Mouse (Mus musculus) left cerebral cortex, postnatal 25 days (tissue): Measurements from ENCODE around the gene Tdrd12. TPM values are rescaled to one million over a fixed set of nuclear protein-coding genes. Genes with fewer than 3 reads are reported as not detected.
"Not testable (repeated sequence)": the region's sequence is repeated elsewhere in the genome, so short reads cannot be mapped to it uniquely, and the experiment has no call there.

ENCODE experiments used
- DNase-seq, 2 experiments: peaks; one replicate each; pipeline ENCODE4 v3.0.0; 2022; ENCODE audit warnings: low spot score in 2 of 2, mixed read lengths in 1 of 2
- intact Hi-C: fragments of 180-260 bp; cut with DNase I; formaldehyde crosslinking; loops from one replicate; pipeline ENCODE4 v1.15.1; 2025
- total RNA-seq, 2 experiments: library from RNA; stranded (reverse); gene quantifications; 2 replicates each; pipeline ENCODE4 v1.2.3; 2021

Gene Tdrd12
- under 1 TPM; 0.23 to 0.53 TPM for total RNA-seq

DNA sequence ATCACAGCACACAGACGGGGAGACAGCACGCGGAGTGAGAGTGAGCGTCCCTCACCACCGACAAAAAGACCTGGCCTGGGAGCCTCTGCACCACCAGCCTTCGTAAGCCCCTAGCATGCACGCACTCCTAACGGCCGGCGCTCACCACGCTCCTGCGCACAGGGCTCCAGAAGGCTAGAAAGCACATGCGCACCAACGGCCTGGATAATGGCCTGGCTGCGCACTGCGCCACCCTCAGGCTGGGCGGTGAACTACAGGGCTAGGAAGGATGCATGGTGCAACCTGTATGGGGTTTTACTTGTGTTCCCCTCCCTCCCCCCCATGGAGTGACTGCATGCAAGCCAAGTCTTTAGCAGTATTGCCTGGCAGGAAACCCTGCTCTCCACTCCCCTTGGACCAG lies at the start of gene Tdrd12:
Tdrd12 (minus strand) TSS at position 184 of the 400 bp plus-strand sequence.
- intact Hi-C loops: no loop called here
- DNase-seq: no peak

DNA sequence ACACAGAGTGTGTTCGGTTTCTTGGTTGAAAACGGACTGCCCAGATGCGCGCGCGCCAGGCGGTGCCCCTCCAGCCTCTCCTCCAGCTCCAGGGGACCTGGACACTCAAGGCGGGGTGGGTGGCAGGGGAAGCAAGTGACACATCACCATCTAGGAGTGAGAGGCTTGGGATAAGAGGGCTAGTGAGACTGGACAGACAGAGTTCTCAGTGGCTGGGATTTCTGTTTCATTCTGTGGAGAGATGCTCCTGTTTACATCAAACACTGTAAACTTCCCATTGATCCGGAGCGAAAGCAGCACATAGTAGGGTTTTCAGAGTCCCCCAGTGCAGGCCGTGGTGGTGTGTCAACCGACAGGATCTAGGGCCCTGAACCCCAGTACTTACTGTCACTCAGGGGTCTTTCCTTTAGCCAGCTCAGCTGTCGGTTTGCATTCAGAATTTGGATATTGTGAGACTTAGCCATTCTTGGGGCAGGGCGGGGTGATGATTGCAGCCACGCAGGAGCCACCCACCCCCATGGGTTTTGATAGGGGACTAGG lies 49.4 kb upstream of the Tdrd12 start:
- intact Hi-C loops: no loop called here
- no peak for DNase-seq

DNA sequence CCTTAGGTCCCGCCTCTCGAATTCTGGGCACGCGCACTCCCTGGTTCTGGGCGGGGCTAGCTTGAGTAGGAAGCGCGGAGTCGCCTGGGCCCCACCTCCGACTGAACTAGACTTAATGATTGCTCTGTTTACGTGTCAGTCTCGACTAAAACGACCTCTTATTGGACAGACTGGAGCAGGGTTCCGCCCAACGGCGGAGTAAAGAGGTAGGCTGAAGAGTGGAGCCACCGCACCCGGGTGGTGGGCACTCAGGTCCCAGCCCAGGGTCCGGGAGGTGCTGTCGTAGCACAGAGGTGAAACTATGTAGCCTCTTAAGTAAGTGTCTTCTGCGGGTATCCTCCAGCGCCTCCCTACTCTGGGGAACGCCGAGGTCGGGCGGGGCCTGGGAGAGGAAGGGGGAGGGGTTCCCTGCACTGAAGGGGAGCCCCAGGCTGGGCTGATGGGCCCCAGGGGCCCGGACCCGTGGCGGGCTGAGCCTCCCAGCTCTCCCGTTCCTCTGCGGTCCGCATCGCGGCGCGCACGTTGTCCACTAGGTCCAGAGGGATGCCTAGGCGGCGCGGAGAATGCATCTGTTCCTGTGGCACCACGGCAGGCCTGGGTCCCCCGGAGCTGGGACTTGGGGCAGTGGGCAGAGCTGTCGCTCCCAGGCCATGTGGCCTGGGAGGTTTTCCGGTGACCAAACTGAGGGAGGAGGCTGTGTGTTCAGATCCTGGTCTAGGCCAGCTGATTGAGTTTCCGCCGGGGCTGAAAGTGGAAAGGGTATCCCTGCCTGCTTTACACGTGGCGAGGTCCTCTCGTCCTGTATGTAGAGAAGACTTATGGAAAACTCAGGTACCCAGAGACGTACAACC lies 48.7 kb upstream of the Tdrd12 start, which contains the start of gene Ankrd27:
Ankrd27 (plus strand) TSS at position 190 of the 851 bp plus-strand sequence.
- intact Hi-C loops: no loop called here
- peak; percentile 95 to 98 for DNase-seq

DNA sequence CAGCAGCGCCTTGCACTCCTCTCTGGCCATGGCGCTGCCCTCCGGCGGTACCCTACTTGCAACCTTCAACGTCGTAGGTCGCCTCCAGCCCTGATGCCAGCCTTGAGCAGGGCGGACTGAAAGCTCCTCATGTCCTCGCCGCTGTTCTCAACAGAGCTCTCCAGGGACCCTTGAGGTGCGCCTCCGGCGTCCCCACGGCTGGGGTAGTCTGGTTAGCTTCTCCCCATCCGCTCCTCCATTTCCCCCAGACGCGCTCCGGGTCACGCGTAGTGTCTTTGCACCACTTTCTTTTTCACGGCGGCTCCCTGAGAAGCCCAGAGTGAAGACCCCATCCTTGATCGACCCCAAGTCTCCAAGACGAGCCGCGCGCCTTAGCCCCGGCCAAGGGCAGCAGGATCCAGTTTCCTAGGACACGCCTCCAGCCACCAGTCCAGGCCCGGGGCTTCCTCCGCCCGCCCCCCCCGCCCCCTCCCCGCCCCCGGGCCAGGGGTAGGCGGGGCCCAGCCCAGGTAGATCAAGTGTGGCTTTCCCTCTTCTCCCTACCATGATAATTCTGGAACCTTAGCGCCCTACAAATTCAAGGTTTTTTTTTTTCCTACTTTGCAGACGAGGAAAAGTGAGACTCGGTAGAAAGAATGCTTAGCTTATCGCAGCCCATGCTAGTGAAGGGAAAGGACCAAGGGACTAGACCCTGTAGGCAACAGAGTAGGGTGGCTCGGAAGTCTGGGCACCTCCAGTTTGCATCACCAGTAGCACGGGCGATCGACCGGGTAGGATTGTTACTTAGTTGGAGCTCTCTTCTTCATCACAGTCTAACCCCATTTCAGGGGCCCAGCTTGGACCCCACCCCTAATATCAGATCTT lies 47.9 kb upstream of the Tdrd12 start, which contains the start of gene Rgs9bp:
Rgs9bp (minus strand) TSS at position 392 of the 864 bp plus-strand sequence.
- DNase-seq: no peak
- intact Hi-C loops: loop anchor here (2.0 kb wide), 1 partner anchor 31 kb away; no protein-coding TSS in a partner anchor

DNA sequence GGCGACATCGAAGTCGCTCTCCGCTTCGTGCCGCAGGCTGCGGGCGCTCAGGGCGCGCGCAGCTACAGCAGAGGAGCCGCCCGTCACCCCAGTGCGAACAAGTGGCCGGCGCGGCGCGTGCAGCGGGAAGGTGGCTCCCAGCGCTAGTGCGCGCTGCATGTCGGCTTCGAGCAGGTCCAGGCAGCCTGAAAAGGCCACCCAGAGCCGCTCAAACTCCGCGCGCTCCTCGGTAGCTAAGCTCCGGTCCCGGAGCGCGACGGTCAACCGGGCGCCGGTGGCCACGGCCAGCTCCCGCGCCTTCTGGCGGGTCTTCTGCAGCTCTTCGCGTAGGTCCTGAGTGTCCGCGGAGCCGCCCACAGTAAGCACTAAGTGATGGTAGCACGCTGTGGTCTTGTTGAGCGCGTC lies 47.2 kb upstream of the Tdrd12 start:
- intact Hi-C loops: loop anchor here (2.0 kb wide), 1 partner anchor 30 kb away; no protein-coding TSS in a partner anchor
- no peak for DNase-seq

DNA sequence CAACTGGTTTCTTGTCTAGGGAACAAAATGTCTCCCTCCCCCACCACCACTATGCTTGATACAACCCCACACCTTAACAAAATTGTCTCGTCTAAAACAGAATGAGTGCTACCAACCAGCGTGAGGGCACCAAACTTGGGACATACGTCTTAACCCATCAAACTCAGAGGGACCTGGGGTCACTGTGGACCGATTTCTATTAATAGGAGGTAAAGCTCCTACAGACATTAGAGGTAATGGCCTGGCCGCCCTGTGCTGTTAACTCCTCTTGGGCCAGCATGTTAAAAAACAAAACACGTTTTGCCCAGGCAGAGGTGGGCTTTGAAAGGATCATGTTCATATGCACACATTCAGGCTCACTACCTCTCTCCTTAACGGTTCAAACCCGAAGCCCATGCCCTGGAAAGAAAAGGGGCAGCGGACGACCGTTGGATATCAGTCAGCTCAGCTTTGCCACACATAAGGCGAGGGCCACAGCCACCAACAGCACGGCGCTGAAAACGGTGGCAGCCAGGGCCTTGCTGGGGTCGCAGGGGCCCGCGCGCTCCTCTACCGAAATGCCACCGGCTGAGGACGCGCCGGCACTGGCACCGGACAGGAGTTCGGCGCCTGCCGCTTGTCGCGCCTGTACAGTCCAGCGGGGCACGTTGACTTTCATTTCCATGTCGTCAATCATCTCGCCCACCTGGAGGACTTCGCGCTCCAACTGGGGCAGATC lies 46.7 kb upstream of the Tdrd12 start:
- intact Hi-C loops: loop anchor here (2.0 kb wide), 1 partner anchor 29 kb away; no protein-coding TSS in a partner anchor
- DNase-seq: no peak

DNA sequence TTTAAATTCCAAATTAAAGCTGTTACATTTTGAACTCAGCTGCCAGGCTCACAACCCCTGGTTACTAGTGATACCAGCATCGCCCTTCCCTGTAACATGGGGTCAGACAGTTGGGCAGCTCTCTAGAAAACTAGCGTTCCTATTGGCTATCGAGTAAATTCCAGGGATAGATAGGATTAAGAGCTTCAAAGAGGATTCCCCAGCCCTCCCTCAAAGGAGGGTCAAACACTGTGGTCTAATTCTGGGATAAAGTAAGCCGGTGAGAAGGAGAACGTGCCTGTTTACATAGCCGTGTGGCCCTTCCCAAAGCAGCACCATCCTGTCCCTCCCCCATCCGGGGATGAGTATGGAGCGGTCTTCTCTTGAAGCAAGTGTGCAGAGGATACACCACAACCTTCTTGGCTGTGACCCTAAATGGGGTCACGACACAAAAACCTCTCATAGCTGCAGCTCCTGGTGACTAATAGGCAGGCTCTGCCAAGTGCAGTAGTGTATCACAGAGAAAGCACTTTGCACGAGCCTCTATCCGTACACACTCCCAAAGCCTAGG lies 46.0 kb upstream of the Tdrd12 start:
- no peak for DNase-seq
- intact Hi-C loops: loop anchor here (2.0 kb wide), 1 partner anchor 29 kb away; no protein-coding TSS in a partner anchor

DNA sequence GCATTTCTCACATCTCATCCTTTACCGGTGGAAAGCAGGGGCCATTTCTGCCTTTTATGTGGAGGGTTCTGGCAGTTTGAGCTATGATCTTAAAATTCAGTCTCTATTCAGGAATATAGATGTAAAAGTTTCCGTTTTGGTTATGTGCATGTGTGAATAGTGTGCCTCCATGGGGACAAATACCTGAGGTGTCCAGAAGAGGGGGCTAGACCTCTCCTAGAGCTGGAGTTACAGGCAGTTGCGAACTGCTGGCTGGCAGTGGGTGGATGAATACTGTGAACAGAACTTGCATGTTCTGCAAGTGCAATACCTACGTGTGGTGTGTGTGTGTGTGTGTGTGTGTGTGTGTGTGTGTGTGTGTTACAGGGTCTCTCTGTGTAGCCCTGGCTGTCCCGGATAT lies 45.2 kb upstream of the Tdrd12 start:
- intact Hi-C loops: no loop called here
- DNase-seq: no peak

DNA sequence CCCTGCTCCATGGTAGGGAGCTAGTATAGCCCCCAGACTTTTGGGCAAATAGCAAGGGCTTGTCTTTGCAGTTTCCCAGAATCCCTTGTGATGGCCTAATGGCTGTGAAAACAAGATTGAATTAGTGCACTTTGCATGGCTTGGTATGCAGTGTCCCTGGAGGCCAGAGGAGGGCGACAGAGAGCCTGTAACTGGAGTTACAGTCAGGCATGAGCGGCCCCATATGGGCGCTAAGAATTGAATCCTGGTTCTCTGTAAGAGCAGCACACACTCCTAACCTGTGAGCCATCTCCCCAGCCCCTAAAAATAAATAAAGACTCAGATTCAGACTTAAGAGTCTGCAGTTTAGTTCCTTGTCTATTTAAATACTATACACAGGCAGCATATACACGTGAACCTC lies 42.3 kb upstream of the Tdrd12 start:
- intact Hi-C loops: no loop called here
- no peak for DNase-seq

DNA sequence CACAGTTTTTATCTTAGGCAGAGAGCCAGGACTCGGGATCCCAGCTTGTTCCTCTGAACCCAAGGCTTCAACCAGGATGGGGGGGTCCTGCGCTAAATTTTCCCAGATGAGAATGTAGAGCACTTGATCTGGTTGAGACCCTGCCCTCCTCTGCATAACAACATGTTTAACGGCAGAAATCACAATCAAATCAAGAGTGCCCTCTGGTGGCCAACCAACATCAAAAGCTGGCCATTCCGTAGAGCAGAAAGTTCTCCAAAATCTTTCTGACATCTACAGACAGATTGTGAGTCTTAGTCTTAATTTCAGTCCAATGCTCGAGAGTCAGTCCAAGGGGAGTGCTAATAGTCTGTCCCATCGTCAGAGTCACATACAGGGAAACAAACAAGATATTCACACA lies 33.3 kb upstream of the Tdrd12 start:
- intact Hi-C loops, DNase-seq: not testable (repeated sequence)

DNA sequence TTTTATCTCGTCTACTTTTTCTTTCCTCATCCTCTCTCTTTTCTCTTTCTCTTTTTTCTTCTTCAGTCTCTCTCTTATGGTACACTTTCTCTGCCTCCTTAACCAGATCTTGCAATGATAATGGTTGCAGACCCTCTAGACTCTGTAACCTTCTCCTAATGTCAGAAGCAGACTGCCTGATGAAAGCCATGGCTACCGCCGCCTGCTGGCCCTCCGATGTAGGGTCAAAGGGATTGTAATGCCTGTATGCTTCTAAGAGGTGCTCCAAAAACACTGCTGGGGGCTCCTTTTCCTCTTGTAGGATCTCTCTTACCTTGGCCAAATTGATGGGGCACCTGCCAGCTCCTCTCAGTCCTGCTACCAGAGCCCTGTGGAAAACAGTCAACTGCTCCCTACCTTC lies 32.2 kb upstream of the Tdrd12 start:
- intact Hi-C loops, DNase-seq: not testable (repeated sequence)

DNA sequence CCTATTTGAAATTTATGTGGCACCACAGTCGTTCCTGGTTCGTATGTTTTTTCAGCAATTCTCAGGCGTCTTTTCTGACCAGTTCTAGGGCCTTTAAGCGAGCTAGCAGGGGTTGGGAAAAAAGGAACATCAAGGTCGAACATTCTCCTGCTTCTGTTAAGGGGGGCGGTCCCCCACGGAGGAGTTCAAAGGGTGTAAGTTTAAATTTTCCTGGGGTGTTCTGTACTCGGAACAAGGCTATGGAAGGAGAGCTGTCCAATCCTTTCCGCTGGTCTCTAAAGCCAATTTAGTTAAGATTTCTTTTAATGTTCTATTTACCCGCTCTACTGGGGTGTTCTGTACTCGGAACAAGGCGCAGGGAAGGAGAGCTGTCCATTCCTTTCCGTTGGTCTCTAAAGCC lies 28.4 kb upstream of the Tdrd12 start:
- intact Hi-C loops: not testable (repeated sequence)

DNA sequence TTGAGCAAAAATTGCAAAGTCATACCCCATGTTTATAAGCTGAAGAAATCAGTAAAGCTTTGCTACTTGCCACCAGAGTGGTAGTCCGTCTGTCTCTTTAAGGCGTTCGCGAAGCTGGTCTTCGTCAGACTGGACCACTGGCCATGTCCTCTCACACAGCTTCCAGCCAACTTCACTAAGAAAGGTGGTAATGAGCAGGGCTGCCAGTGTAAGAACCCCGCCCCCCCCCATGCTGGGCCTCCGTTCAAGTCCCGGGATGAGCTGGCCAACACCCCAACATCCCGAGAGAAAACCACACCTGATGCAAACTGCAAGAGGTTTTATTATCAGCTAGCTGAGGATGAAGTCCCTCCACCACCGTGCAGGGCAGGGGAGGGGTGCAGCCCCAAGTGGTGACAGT lies 27.3 kb upstream of the Tdrd12 start:
- intact Hi-C loops, DNase-seq: not testable (repeated sequence)

More for the DNA sequence above, 28.4 kb upstream of the Tdrd12 start:
- not testable (repeated sequence) for DNase-seq

DNA sequence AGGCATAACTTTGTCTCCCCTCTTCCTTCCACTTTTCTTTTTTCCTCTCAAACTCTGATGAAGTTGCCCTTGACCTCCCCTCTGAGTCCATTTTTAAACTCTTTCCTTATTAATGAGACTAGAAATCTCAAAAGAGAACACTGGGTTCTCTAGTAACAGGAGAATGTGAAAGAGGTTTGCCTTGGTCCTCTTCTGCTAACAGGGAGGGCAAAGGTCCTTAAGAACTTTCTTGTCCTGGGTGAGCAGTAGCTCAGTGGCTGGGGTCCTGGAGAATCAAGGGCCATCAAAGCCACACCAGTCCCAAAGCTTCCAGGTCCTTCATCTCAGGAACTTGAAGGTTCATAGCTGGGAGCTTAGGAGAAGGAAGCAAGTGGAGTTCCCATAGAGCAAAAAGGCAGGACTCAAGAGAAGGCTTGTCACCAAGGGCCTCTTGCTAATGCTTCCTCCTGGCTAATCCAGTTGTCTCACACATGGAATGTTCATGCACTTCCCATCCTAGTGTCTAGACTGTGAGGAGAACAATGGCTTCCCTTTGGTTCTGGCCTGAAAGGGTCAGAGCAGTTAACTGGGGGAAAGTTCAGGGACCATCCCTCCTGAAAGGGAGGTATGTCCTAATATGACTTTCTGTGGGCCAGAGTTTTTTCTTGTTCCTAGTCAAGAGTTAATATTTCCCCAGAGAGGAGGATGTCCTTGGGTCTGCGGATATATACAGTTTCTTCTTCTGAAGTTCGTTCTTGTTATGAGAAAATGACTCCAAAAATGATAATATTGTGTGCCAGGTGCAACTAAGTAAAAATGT lies 26.7 kb upstream of the Tdrd12 start:
- intact Hi-C loops: no loop called here
- DNase-seq: no peak

DNA sequence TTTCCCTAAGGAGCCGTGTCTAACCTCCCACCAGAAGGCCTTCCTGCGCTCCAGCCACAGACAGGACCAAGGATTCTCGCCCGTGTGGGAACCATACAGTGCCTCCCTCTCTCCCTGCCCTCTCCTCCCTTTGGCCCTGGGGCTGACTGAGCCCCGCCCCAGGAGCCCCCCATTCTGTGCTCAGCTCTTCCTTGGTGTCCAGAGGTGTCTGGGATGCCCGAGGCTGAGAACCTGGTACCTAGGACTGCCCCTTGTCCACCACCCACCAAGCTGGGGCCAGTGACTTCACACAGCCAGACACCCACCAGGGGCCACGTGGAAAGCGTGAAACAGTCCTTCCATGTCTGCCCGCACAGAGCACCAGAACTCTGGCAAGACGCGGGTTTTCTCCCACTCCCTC lies 25.5 kb upstream of the Tdrd12 start:
- intact Hi-C loops: no loop called here
- DNase-seq: no peak

DNA sequence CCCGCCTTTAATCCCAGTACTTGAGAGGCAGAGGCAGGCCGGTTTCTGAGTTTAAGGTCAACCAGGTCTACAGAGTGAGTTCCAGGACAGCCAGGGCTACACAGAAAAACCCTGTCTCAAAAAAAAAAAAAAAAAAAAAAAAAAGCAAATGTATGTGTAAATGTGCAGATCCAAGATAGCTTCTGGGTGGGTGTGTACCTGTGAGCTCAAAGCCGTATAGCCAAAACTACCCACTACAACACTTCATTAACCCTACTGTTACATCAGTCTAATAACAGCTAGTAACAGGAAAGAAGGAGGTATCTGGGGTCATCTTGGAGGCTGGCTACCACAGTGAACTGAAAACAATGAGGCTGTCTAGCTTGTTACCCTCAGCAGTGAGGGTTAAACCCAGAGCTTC lies 22.3 kb upstream of the Tdrd12 start:
- DNase-seq: no peak
- intact Hi-C loops: loop anchor here (10.0 kb wide), 1 partner anchor 1135 kb away; the partner anchor contains the start of gene Tshz3

DNA sequence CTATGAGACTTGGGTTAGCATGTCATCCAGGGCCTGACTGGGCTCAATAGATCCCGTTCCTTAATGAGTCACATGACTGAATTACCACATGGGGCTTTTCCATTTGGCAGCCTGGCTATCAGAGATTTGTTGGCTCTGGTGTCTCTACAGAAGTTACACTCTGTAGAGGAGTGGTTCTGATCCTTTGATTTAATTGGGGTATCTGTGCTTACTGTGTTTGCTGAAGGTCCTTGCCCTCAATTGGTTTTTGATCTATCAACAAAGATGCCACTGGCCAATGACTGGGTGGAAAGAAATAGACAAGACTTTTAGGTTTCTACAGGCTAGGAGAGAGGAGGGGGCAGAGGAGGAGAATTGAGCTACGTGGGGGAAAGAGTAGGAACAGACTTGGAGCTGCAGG lies 21.1 kb upstream of the Tdrd12 start:
- intact Hi-C loops: loop anchor here (10.0 kb wide), 1 partner anchor 1136 kb away; the partner anchor contains the start of gene Tshz3

DNA sequence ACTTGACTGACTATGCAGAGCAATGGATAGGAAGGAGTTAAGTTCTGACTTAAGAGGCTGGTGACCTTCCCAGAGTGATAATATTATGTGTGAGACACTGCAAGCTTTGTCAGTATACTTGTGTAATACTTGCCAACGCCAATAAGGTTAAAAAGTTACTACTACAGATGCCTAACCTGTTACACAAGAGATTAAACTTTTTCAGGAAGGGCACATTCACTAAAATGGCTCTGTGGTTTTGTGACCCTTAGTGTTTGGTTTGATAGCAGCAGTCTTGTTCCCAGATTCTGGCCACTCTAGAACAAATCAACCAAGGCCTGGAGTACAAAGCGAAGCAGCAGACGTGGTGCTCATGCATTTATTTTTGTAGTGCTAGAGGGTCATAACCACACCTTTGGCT lies 20.0 kb upstream of the Tdrd12 start:
- intact Hi-C loops: loop anchor here (10.0 kb wide), 1 partner anchor 1137 kb away; the partner anchor contains the start of gene Tshz3
- DNase-seq: no peak

More for the DNA sequence above, 21.1 kb upstream of the Tdrd12 start:
- no peak for DNase-seq
